Mouse (Mus musculus) layer of hippocampus, adult 6 months (tissue): ENCODE data around the gene Has1. TPM values are rescaled to one million over a fixed set of nuclear protein-coding genes. Genes with fewer than 3 reads are reported as not detected.

Experiments
- long read RNA-seq, 2 experiments: library from polyadenylated mRNA; unstranded; transcript quantifications; one replicate each; pipeline ENCODE4 v2.0.0; 2019 to 2020
- microRNA-seq: library from miRNA; unstranded; fragments of <30 nt; microRNA quantifications from one replicate; pipeline ENCODE4 v1.2.0, GENCODE M21; 2020
- polyA plus RNA-seq: library from polyadenylated mRNA; unstranded; fragments of <200 nt; fragmentation: Nextera tagmentation; gene quantifications from 2 replicates; pipeline ENCODE4 v1.2.3, GENCODE M21; 2021

The Has1 gene
- 0.80 and 0.94 TPM in 2 replicates for polyA plus RNA-seq
- long read RNA-seq, experiment 1, result 0 reads
- long read RNA-seq, experiment 2, partial matches to known transcripts, result 3 of 3 reads
- long read RNA-seq, experiment 2, other reads (novel, unspliced or antisense), result 0 of 3 reads

GRCm38 (mm10) chr17:17855064-17855838 lies at the start of gene Has1:
TSS of gene Has1 (minus strand) at chr17:17855205.

GRCm38 (mm10) chr17:17887774-17888248 lies 32.8 kb upstream of the Has1 start, which contains the start of the genes Fpr2 and Fpr3:
TSS of gene Fpr2 (plus strand) at chr17:17887824.
TSS of gene Fpr3 (plus strand) at chr17:17887852.

GRCm38 (mm10) chr17:17883840-17884239 lies 28.8 kb upstream of the Has1 start, which contains the start of gene Fpr1:
TSS of gene Fpr1 (minus strand) at chr17:17883940.

GRCm38 (mm10) chr17:17826751-17827657 lies 28.0 kb downstream of the Has1 start, which contains the start of gene Spaca6:
TSS of gene Spaca6 (plus strand) at chr17:17827158.

Small RNAs within 50 kb of the gene (microRNA-seq; reads per million reads assigned to microRNA genes)
- not detected for gene Gm25927
- gene Mir125a, result 34,977 reads per million, percentile 99 among the genes with 10 or more reads in this experiment
- 12,238 reads per million, percentile 97 among the genes with 10 or more reads in this experiment for gene Mir99b
- gene Mirlet7e, result not detected

Other genes with a start within 250 kb of the Has1 start
- 17.2 and 23.2 TPM in 2 replicates for gene Lnpep, start 230.2 kb downstream of the Has1 start, polyA plus RNA-seq
- gene Vmn2r90, start 151.5 kb downstream of the Has1 start, polyA plus RNA-seq, result not detected in 2 replicates
- gene Spaca6, start 28.0 kb downstream of the Has1 start, polyA plus RNA-seq, result 2.4 and 3.6 TPM in 2 replicates
- gene Fpr1, start 28.7 kb upstream of the Has1 start, polyA plus RNA-seq, result not detected in 2 replicates
- gene Fpr2, start 32.6 kb upstream of the Has1 start, polyA plus RNA-seq, result not detected in 2 replicates
- not detected in 2 replicates for gene Fpr3, start 32.6 kb upstream of the Has1 start, polyA plus RNA-seq
- gene Fpr-rs4, start 166.5 kb upstream of the Has1 start, polyA plus RNA-seq, result not detected in 2 replicates
- gene Vmn2r124, start 194.2 kb upstream of the Has1 start, polyA plus RNA-seq, result not detected in 2 replicates
- gene Vmn2r91, start 229.8 kb upstream of the Has1 start, polyA plus RNA-seq, result not detected in 2 replicates